Mouse (Mus musculus): Measurements from ENCODE around the gene Npm3. TPM values are rescaled to one million over a fixed set of nuclear protein-coding genes. Genes with fewer than 3 reads are reported as not detected.

The Npm3 gene
- polyA plus RNA-seq, 2 experiments: 10.6 to 59.0 TPM

DNA sequence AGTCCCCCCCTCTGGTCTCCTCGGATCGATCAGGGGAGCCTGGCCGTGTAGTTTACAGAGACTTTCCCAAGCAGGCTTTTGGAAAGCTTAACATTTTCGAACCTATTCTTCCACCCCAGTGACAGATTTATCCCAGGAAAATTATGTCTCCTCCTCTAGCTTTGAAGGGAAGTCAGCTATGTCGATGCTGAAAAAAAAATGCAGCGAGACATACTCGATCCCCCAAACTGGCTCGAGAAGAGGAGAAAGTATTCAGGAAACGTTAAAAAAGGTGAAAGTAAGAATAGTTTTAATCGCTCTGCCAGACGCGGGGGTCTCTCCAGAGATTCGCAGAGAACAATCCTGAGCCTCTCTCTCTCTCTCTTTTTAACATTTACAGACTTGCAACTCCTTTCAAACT lies 9.2 kb downstream of the Npm3 start:
- Histone ChIP-seq H3K4me3 (ENCODE audit: insufficient read depth in 1 of 2, low read depth in 2 of 2, low read length in 2 of 2) (no peak overlapping the region), H3K27me3 (ENCODE audit: control insufficient read depth, insufficient read depth, low read length) (peaks cover 94% of the 10 kb centered on the region), H3K36me3 (replicated peaks; ENCODE audit: control insufficient read depth, insufficient read depth, low read depth) (no peaks in the 10 kb centered on the region), H3K9ac (replicated peaks) (no peak overlapping the region), H3K4me1 (replicated peaks; ENCODE audit: control insufficient read depth in 2 of 2, insufficient read depth in 2 of 2, low read length in 1 of 2) (peaks cover 0 to 2% of the 10 kb centered on the region in 2 experiments; a peak in 1 of 4 replicates), H3K4me2 (ENCODE audit: low read depth) (no peak overlapping the region), H3K9me3 (ENCODE audit: control insufficient read depth, low read length) (no peaks in the 10 kb centered on the region), H3K27ac (no peak overlapping the region)
- 18% methylated on average over 13 of the region's 13 CpGs for WGBS (ENCODE audit: insufficient replicate concordance)
- DNase-seq (ENCODE audit: low read depth in 3 of 3, low spot score in 3 of 3): no peak
- no peak for ATAC-seq (ENCODE audit: insufficient read depth)
- TF ChIP-seq CTCF (IDR thresholded peaks at IDR 0.05; ENCODE audit: low read depth): no peak
- TF ChIP-seq EP300 (IDR thresholded peaks at IDR 0.05; ENCODE audit: low read depth): no peak

- Histone ChIP-seq H3K27ac (no peak overlapping the region), H3K4me3 (ENCODE audit: insufficient read depth in 1 of 2, low read depth in 2 of 2, low read length in 2 of 2) (no peak overlapping the region), H3K27me3 (ENCODE audit: control insufficient read depth, insufficient read depth, low read length) (peaks cover 87% of the 10 kb centered on the region), H3K36me3 (replicated peaks; ENCODE audit: control insufficient read depth, insufficient read depth, low read depth) (no peaks in the 10 kb centered on the region), H3K9me3 (ENCODE audit: control insufficient read depth, low read length) (no peaks in the 10 kb centered on the region), H3K4me2 (ENCODE audit: low read depth) (no peak overlapping the region), H3K4me1 (replicated peaks; ENCODE audit: control insufficient read depth in 2 of 2, insufficient read depth in 2 of 2, low read length in 1 of 2) (peaks cover 0 to 2% of the 10 kb centered on the region in 2 experiments; a peak in 1 of 4 replicates), H3K9ac (replicated peaks) (no peak overlapping the region)
- no peak for ATAC-seq (ENCODE audit: insufficient read depth)
- TF ChIP-seq EP300 (IDR thresholded peaks at IDR 0.05; ENCODE audit: low read depth) (no peak), CTCF (IDR thresholded peaks at IDR 0.05; ENCODE audit: low read depth) (no peak)
- DNase-seq (ENCODE audit: low read depth in 3 of 3, low spot score in 3 of 3): no peak
- WGBS (ENCODE audit: insufficient replicate concordance): 60% methylated on average over 5 of the region's 5 CpGs
Measured at GRCm38 (mm10) chr19:45738521-45738920, 10.9 kb downstream of the Npm3 start.

- no peak overlapping the region for H3K9ac ChIP-seq (replicated peaks)
- peaks cover 0 to 2% of the 10 kb centered on the region in 2 experiments; a peak in 1 of 4 replicates for H3K4me1 ChIP-seq (replicated peaks; ENCODE audit: control insufficient read depth in 2 of 2, insufficient read depth in 2 of 2, low read length in 1 of 2)
- ATAC-seq (ENCODE audit: insufficient read depth) (no peak), DNase-seq (ENCODE audit: low read depth in 3 of 3, low spot score in 3 of 3) (no peak)
- 75% methylated on average over 10 of the region's 10 CpGs for WGBS (ENCODE audit: insufficient replicate concordance)
- peaks cover 84% of the 10 kb centered on the region for H3K27me3 ChIP-seq (ENCODE audit: control insufficient read depth, insufficient read depth, low read length)
- H3K4me3 ChIP-seq (ENCODE audit: insufficient read depth in 1 of 2, low read depth in 2 of 2, low read length in 2 of 2): no peak overlapping the region
- H3K4me2 ChIP-seq (ENCODE audit: low read depth): no peak overlapping the region
- no peaks in the 10 kb centered on the region for H3K9me3 ChIP-seq (ENCODE audit: control insufficient read depth, low read length)
- TF ChIP-seq EP300 (IDR thresholded peaks at IDR 0.05; ENCODE audit: low read depth) (no peak), CTCF (IDR thresholded peaks at IDR 0.05; ENCODE audit: low read depth) (no peak)
- no peaks in the 10 kb centered on the region for H3K36me3 ChIP-seq (replicated peaks; ENCODE audit: control insufficient read depth, insufficient read depth, low read depth)
- no peak overlapping the region for H3K27ac ChIP-seq
Measured at GRCm38 (mm10) chr19:45737846-45738484, 11.4 kb downstream of the Npm3 start.

DNA sequence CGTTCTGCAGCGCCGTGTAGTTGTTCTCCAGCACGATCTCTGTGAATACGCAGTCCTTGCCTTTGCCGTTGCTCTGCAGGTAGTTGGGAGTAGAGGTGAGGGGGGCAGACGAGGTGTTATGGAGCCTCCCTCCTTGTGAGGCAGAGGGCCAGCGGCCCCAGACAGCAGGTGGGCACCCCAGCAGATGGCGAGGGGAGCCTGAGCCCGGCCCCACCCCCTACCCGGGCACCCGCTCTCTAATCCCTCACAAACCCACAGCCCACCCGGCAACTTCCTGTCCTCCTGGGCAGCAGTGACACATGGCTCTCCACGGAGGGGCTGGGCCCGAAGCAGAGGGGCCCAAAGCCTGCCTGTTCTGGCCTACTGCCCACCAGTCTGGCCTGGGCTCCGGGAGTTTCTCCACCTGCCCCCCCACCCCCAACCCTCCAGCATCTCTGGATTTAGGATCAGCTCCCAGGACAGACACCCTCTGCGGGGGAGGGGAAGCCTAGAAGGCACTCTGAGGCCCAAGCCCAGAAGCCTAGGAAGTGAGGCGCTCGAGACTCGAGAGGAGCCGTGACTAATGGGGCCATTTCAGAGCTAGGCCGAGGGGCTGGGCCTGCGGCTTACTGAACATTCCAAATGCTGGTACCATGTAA lies 12.1 kb downstream of the Npm3 start:
- Histone ChIP-seq H3K9me3 (ENCODE audit: control insufficient read depth, low read length) (no peaks in the 10 kb centered on the region), H3K27me3 (ENCODE audit: control insufficient read depth, insufficient read depth, low read length) (peaks cover 80% of the 10 kb centered on the region), H3K27ac (no peak overlapping the region), H3K9ac (replicated peaks) (no peak overlapping the region), H3K36me3 (replicated peaks; ENCODE audit: control insufficient read depth, insufficient read depth, low read depth) (no peaks in the 10 kb centered on the region), H3K4me3 (ENCODE audit: insufficient read depth in 1 of 2, low read depth in 2 of 2, low read length in 2 of 2) (no peak overlapping the region), H3K4me1 (replicated peaks; ENCODE audit: control insufficient read depth in 2 of 2, insufficient read depth in 2 of 2, low read length in 1 of 2) (peaks cover 0 to 2% of the 10 kb centered on the region in 2 experiments; a peak in 1 of 4 replicates), H3K4me2 (ENCODE audit: low read depth) (no peak overlapping the region; the same call in 1 of the 2 replicates)
- ATAC-seq (ENCODE audit: insufficient read depth) (no peak), DNase-seq (ENCODE audit: low read depth in 3 of 3, low spot score in 3 of 3) (no peak)
- 22% methylated on average over 23 of the region's 23 CpGs for WGBS (ENCODE audit: insufficient replicate concordance)
- TF ChIP-seq CTCF (IDR thresholded peaks at IDR 0.05; ENCODE audit: low read depth): no peak

- peaks cover 0 to 2% of the 10 kb centered on the region in 2 experiments; a peak in 1 of 4 replicates for H3K4me1 ChIP-seq (replicated peaks; ENCODE audit: control insufficient read depth in 2 of 2, insufficient read depth in 2 of 2, low read length in 1 of 2)
- under 1% methylated on average over 28 of the region's 28 CpGs for WGBS (ENCODE audit: insufficient replicate concordance)
- no peak overlapping the region for H3K27ac ChIP-seq
- DNase-seq (ENCODE audit: low read depth in 3 of 3, low spot score in 3 of 3) (peak in 1 of 3 experiments; percentile 24), ATAC-seq (ENCODE audit: insufficient read depth) (peak; percentile 39; the same call in 1 of the 2 replicates)
- peaks cover 75% of the 10 kb centered on the region for H3K27me3 ChIP-seq (ENCODE audit: control insufficient read depth, insufficient read depth, low read length)
- H3K4me3 ChIP-seq (ENCODE audit: insufficient read depth in 1 of 2, low read depth in 2 of 2, low read length in 2 of 2): no peak overlapping the region
- H3K4me2 ChIP-seq (ENCODE audit: low read depth): no peak overlapping the region; the same call in 1 of the 2 replicates
- no peak overlapping the region for H3K9ac ChIP-seq (replicated peaks)
- TF ChIP-seq EP300 (IDR thresholded peaks at IDR 0.05; ENCODE audit: low read depth): no peak
- TF ChIP-seq CTCF (IDR thresholded peaks at IDR 0.05; ENCODE audit: low read depth): no peak
- no peaks in the 10 kb centered on the region for H3K9me3 ChIP-seq (ENCODE audit: control insufficient read depth, low read length)
- no peaks in the 10 kb centered on the region for H3K36me3 ChIP-seq (replicated peaks; ENCODE audit: control insufficient read depth, insufficient read depth, low read depth)
Measured at GRCm38 (mm10) chr19:45736855-45737207, 12.6 kb downstream of the Npm3 start.

Measured in liver, embryonic 14.5 days (tissue).